Mouse (Mus musculus) forebrain, embryonic 13.5 days (tissue): ENCODE measurements around the gene Gcfc2. TPM values are rescaled to one million over a fixed set of nuclear protein-coding genes. Genes with fewer than 3 reads are reported as not detected.

Experiments
- ATAC-seq: fragments of 200-750 bp; cut with Nextera tagmentation; 2 replicates; pipeline ENCODE4 v1.8.0; 2017
- H3K27ac ChIP-seq: fragments of 300-500 bp; sonication (generic); 2 replicates; pipeline ENCODE4 v1.5.1; 2015; ENCODE audit warnings: inconsistent platforms, mild to moderate bottlenecking, moderate library complexity
- H3K27me3 ChIP-seq: fragments of 300-500 bp; sonication (generic); 2 replicates; pipeline ENCODE4 v1.6.1; 2015; ENCODE audit warnings: mild to moderate bottlenecking, inconsistent platforms
- H3K36me3 ChIP-seq: fragments of 300-500 bp; sonication (generic); 2 replicates; pipeline ENCODE4 v1.6.1; 2015; ENCODE audit warnings: mild to moderate bottlenecking, inconsistent platforms; ENCODE audit not compliant: poor library complexity, severe bottlenecking
- H3K4me1 ChIP-seq: fragments of 300-500 bp; sonication (generic); 2 replicates; pipeline ENCODE4 v1.6.1; 2015; ENCODE audit warnings: inconsistent platforms
- H3K4me2 ChIP-seq: fragments of 300-500 bp; sonication (generic); 2 replicates; pipeline ENCODE4 v1.6.1; 2015; ENCODE audit warnings: inconsistent platforms, mild to moderate bottlenecking, moderate library complexity
- H3K4me3 ChIP-seq: fragments of 300-500 bp; sonication (generic); 2 replicates; pipeline ENCODE4 v1.5.1; 2015; ENCODE audit warnings: mild to moderate bottlenecking, inconsistent platforms
- H3K9ac ChIP-seq: fragments of 300-500 bp; sonication (generic); 2 replicates; pipeline ENCODE4 v1.6.1; 2015; ENCODE audit warnings: mild to moderate bottlenecking, inconsistent platforms
- H3K9me3 ChIP-seq: fragments of 300-500 bp; sonication (generic); replicated peaks from 2 replicates; pipeline ENCODE4 v1.6.1; 2016; ENCODE audit warnings: inconsistent platforms
- WGBS: fragments of 180-500 bp; shearing (Covaris S2); methylation state at CpG from one replicate; pipeline ENCODE4 v1.1.7; 2015; 5-methylcytosine and 5-hydroxymethylcytosine counted together
- polyA plus RNA-seq: library from polyadenylated mRNA; unstranded; fragments of >200 nt; fragmentation: Nextera tagmentation; extraction: Ambion mirVana; gene quantifications from 2 replicates; pipeline ENCODE4 v1.2.1, GENCODE M21; 2015

The Gcfc2 gene
- polyA plus RNA-seq, 1 experiment from 2014 or later: 9.6 TPM

DNA sequence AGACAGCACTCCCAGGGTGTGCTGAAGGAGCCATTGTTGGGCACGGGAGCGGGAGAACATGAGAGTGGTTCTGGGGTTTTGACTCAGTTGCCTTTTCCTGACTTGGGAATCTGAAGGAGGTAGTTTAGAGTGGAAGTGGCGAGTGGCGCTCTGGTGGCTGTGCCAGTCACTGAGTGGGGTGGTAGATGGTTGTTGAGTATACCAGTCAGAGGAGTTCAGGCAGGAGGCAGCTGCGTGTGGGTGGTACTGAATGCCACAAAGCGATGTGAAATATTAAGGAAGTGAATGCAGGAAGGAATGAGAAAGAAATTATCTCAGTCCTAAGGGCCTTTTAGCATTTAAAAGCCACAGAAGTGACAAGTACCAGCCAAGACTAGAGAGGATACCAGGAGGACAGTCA lies 23.4 kb downstream of the Gcfc2 start:
- ATAC-seq: no peak

DNA sequence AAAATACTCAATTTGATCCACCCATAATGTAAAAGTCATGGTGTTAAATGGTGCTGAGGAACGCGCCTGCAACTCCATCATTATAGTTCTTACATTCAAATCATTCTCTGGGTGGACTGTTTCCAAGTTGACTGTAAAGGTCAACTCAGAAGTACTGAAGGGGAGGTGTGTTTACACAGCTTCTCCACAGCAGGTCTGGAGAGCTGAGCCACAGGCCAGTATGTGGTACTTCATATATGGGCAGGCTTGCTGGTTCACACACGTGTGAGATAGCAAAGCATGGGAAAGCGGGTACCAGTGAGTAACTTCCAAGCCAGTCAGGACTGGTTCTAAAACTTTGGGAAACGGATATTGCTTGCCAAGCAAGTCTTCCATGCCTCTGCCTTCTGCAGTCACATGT lies 31.7 kb downstream of the Gcfc2 start:
- Histone ChIP-seq H3K36me3 (peaks cover 91% of the 10 kb centered on the region), H3K4me3 (no peak overlapping the region), H3K27ac (no peak overlapping the region), H3K9me3 (peaks cover 5% of the 10 kb centered on the region; the same call in 1 of the 2 replicates), H3K4me2 (no peak overlapping the region), H3K9ac (no peak overlapping the region), H3K4me1 (no peaks in the 10 kb centered on the region), H3K27me3 (no peaks in the 10 kb centered on the region)
- WGBS: 94% methylated on average over 5 of the region's 5 CpGs
- no peak for ATAC-seq

More for the DNA sequence above, 23.4 kb downstream of the Gcfc2 start:
- no peaks in the 10 kb centered on the region for H3K4me1 ChIP-seq
- no peaks in the 10 kb centered on the region for H3K27me3 ChIP-seq
- peaks cover 94% of the 10 kb centered on the region for H3K36me3 ChIP-seq
- no peak overlapping the region for H3K4me2 ChIP-seq
- no peaks in the 10 kb centered on the region for H3K9me3 ChIP-seq
- H3K27ac ChIP-seq: no peak overlapping the region
- no peak overlapping the region for H3K9ac ChIP-seq
- 97% methylated on average over 6 of the region's 6 CpGs for WGBS
- no peak overlapping the region for H3K4me3 ChIP-seq

DNA sequence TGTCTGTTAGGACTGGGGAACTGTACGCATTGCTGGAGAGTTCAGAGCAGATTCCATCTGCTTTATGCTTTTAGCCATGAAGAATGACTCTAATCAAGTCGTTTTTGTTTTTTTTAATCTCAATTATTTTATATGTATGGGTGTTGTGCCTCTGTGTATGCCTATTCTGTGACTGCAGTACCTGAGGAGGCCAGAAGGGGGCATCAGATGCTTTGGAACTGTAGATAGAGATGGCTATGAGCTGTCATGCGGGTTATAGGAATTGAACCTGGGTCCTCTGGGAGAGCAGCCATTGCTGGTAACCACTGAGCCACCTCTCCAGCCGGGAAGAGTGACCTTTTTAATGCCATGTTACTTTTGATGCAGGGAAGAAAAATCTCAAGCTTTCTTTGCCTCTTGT lies 32.9 kb downstream of the Gcfc2 start:
- H3K9ac ChIP-seq: no peak overlapping the region
- no peak overlapping the region for H3K27ac ChIP-seq
- H3K4me3 ChIP-seq: no peak overlapping the region
- peaks cover 90% of the 10 kb centered on the region for H3K36me3 ChIP-seq
- ATAC-seq: no peak
- H3K27me3 ChIP-seq: no peaks in the 10 kb centered on the region
- H3K9me3 ChIP-seq: peaks cover 5% of the 10 kb centered on the region; the same call in 1 of the 2 replicates
- 94% methylated on average over 4 of the region's 4 CpGs for WGBS
- H3K4me2 ChIP-seq: no peak overlapping the region
- no peaks in the 10 kb centered on the region for H3K4me1 ChIP-seq

DNA sequence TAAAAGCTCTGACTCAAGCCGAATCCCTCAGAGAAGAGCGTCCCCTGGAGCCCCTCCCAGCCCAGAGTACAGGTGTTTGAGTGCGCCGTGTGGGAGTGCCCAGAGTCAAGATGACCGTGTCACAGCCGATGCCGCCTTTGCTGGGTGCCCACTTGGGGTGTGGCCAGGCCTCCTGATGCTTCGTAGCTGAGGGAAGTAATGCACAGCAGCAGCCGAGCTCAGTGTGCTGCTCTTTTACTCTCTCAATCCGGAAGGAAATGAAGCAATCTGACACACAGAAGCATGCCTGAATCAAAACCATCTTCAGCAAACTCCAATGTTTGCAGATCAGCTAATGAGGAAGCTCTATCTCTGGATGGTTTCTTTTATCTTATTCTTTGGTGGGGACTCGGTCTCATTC lies 34.5 kb downstream of the Gcfc2 start:
- no peak for ATAC-seq
- Histone ChIP-seq H3K27me3 (no peaks in the 10 kb centered on the region), H3K4me3 (no peak overlapping the region), H3K36me3 (peaks cover 89% of the 10 kb centered on the region), H3K4me2 (no peak overlapping the region), H3K9ac (no peak overlapping the region), H3K4me1 (no peaks in the 10 kb centered on the region), H3K27ac (no peak overlapping the region), H3K9me3 (peaks cover 5% of the 10 kb centered on the region; the same call in 1 of the 2 replicates)
- WGBS: 92% methylated on average over 11 of the region's 11 CpGs

DNA sequence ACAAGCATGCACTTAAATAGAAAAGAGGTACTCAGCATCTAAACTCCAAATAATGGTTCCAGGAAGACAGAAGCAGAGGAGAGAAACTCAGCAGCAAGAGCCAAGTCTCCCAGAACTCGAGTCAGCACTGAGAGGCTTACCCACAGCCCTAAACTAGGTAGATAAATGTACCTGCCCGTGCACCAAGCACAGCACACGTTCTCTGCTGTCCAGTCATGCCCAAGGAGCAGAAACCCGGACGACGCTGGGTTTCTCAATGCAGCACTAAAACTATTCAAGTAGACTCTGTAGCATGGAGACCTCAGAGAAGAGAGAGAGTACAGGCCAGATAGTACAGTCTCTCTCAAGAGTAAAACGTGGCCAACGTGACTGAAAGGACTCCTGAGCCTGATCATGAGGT lies 36.4 kb downstream of the Gcfc2 start:
- Histone ChIP-seq H3K4me2 (no peak overlapping the region), H3K4me1 (peaks cover 6% of the 10 kb centered on the region), H3K4me3 (no peak overlapping the region), H3K9me3 (peaks cover 5% of the 10 kb centered on the region; the same call in 1 of the 2 replicates), H3K27ac (no peak overlapping the region), H3K27me3 (no peaks in the 10 kb centered on the region), H3K9ac (no peak overlapping the region), H3K36me3 (peaks cover 87% of the 10 kb centered on the region)
- no peak for ATAC-seq
- WGBS: 93% methylated on average over 8 of the region's 8 CpGs

DNA sequence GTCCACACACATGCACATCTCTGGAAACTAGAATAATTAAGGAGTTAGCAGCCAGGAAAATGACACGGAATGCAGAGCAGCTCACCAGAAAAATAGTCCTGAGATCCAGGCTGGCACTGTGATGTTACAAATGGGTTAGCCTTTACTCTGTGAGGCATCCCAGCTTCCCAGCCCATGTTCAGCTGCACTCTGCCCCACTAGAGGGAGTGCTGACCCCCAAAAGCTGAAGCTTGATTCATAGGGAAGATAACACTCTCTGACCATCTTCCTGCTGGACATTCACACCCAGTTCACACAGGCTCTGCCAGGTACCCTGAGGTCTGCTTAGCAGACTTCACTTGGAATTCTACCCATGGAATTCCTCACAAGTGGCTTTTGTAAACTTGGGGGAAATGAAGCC lies 36.8 kb downstream of the Gcfc2 start:
- ATAC-seq: no peak
- no peak overlapping the region for H3K9ac ChIP-seq
- H3K9me3 ChIP-seq: peaks cover 5% of the 10 kb centered on the region; the same call in 1 of the 2 replicates
- H3K4me1 ChIP-seq: peaks cover 10% of the 10 kb centered on the region
- H3K4me2 ChIP-seq: no peak overlapping the region
- H3K27ac ChIP-seq: no peak overlapping the region
- peaks cover 82% of the 10 kb centered on the region for H3K36me3 ChIP-seq
- 80% methylated on average over 1 of the region's 1 CpGs for WGBS
- no peaks in the 10 kb centered on the region for H3K27me3 ChIP-seq
- no peak overlapping the region for H3K4me3 ChIP-seq

DNA sequence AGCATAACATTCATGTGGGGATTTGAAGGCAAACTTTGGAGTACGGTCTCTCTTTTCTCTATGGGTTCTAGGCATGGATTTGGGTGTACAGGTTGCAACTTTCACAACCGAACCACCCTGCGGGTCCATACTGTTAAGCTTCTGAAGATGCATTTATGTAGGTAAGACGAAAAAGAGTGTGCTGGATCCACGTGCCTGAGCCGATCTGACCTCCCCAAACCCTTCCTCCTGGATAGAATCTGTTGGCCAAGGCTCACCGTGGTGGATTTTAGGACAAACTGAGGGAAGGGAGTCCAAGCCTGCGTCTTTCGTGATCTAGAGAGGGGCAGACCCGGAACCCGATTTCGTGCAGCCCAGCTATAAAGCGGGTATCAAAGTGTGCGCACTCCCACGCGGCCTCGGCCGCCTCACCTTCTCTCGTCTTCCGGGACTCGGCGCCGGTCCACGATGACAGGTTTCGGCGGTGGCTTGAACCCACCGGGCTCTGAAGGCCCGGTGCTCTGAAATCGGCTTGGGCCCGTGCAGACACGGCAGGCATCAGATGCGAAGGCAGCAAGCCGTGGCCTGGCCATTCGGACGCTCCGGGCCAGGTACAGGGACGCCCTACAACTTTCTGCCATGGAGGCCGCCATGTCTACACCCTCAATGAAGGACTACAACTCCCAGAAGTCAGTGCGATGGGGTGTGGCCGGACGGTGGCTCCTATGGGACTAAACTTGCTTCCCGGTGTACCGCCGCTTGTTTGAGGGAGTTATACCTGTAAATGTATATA lies 42.0 kb downstream of the Gcfc2 start, which contains the start of gene Mrpl19:
Gene Mrpl19 (minus strand): TSS at position 663 of the 772 bp plus-strand sequence.
- H3K4me2 ChIP-seq: peak within 1 kb of the TSS; percentile 77
- no peaks in the 10 kb centered on the region for H3K27me3 ChIP-seq
- 0 out of 2 replicates have a peak within 1 kb of the TSS, but pooled peaks have one; percentile 14 for H3K27ac ChIP-seq
- H3K4me3 ChIP-seq: peak within 1 kb of the TSS; percentile 79
- peak; percentile 99 for ATAC-seq
- no peaks in the 10 kb centered on the region for H3K9me3 ChIP-seq
- WGBS: under 1% methylated on average over 44 of the region's 44 CpGs
- H3K36me3 ChIP-seq: peaks cover 32% of the 10 kb centered on the region
- H3K9ac ChIP-seq: peak within 1 kb of the TSS; percentile 77
- H3K4me1 ChIP-seq: peaks cover 10% of the 10 kb centered on the region

DNA sequence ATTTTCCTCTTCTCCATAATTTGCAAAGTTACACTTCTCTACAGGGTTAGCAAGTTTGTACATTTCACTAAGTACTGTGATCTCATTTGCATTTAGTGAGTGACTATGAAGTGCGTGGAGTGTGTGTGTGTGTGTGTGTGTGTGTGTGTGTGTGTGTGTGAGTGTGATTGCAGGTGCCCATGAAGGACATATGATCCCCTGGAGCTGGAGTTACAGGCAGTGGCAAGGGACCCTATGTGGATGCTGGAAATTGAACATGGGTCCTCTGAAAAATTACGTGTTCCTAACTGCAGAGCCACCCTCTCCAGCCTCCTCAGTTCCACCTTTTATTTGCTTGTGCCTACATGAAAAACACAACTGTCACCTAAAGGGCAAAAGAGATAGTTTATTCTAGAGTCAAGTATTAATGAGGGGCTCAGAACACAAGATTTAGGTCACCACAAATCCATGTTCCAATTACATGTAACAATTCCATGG lies 42.6 kb downstream of the Gcfc2 start:
- no peaks in the 10 kb centered on the region for H3K9me3 ChIP-seq
- no peak overlapping the region for H3K27ac ChIP-seq
- H3K9ac ChIP-seq: no peak overlapping the region; the same call in 1 of the 2 replicates
- peaks cover 26% of the 10 kb centered on the region for H3K36me3 ChIP-seq
- no peak for ATAC-seq
- 49% methylated on average over 2 of the region's 2 CpGs for WGBS
- peaks cover 10% of the 10 kb centered on the region for H3K4me1 ChIP-seq
- H3K27me3 ChIP-seq: no peaks in the 10 kb centered on the region
- H3K4me2 ChIP-seq: peak overlapping the region; percentile 77
- H3K4me3 ChIP-seq: peak overlapping the region; percentile 79

DNA sequence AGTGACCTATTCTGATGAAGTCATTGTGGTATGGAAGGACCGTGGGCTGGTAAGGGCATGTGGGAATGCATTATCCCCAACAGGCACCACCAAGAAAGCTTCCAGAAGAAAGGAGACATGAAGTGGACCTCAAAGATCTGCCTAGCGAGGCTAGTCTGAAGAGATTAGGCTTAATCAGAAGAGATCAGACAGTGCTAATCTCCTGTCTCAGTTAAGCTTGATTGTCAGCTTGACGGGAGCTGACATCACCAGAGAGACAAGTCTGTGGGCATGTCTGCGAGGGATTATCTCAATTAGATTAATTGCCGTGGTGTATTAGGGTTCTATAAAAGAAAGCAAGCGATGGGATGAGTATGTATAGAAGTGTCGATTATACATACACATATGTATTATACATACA lies 47.7 kb downstream of the Gcfc2 start:
- Histone ChIP-seq H3K4me1 (no peaks in the 10 kb centered on the region), H3K27ac (no peak overlapping the region), H3K9me3 (no peaks in the 10 kb centered on the region), H3K27me3 (no peaks in the 10 kb centered on the region), H3K9ac (no peak overlapping the region), H3K36me3 (no peaks in the 10 kb centered on the region), H3K4me3 (no peak overlapping the region), H3K4me2 (no peak overlapping the region)
- 45% methylated on average over 7 of the region's 7 CpGs for WGBS
- ATAC-seq: no peak

DNA sequence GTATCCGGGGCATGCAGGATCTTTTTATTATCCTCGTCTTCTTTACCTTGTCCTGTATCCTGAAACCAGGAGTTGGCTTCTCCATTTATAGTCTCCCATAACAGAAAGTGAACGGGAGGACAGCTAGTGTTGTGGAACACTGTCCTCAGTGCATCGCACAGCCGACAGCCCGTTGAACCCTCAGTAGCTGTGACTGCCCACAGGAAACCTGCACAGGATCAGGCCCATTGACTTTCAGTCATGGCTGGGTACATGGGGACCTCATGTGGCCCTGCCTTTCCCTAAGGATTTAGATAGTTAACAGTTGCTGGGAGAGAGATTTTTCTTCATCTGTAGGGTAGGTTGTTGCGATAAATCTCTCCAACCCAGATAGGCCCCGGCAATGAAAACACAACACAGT lies 49.1 kb downstream of the Gcfc2 start:
- WGBS: 92% methylated on average over 8 of the region's 8 CpGs
- no peaks in the 10 kb centered on the region for H3K4me1 ChIP-seq
- no peaks in the 10 kb centered on the region for H3K27me3 ChIP-seq
- H3K9me3 ChIP-seq: no peaks in the 10 kb centered on the region
- no peaks in the 10 kb centered on the region for H3K36me3 ChIP-seq
- ATAC-seq: no peak
- H3K4me3 ChIP-seq: no peak overlapping the region
- no peak overlapping the region for H3K4me2 ChIP-seq
- no peak overlapping the region for H3K9ac ChIP-seq
- no peak overlapping the region for H3K27ac ChIP-seq

DNA sequence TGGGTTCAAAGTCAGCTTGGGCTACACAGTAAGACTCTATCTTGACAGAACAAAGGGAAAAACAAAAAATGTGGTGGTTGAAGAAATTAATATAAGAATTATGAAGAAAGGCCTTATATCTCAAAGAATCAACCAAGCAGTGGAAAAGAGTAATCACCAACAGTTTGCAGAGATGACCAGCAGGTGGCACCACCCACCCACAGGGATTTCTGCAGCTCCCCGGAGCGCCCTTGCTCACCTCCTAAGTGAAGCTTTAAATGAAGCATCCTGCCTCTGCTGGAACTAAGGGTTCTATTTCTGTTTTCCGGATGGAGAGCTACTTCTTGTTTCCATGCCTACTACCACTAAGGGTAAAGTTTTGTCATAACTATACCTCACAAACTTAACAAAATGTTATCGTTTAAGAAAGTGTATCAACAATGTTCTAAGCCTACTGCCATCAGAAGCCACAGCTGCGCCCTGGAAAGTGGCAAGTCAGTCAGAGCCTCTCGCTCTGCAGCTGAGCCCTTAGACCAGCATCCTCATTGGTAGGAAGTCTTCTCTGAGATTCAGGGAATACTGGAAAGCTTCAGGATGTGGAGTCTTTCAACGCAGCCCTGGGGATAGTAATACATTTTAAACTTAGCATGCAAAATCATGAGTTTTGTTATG lies 52.6 kb downstream of the Gcfc2 start:
- ATAC-seq: peak; percentile 81

DNA sequence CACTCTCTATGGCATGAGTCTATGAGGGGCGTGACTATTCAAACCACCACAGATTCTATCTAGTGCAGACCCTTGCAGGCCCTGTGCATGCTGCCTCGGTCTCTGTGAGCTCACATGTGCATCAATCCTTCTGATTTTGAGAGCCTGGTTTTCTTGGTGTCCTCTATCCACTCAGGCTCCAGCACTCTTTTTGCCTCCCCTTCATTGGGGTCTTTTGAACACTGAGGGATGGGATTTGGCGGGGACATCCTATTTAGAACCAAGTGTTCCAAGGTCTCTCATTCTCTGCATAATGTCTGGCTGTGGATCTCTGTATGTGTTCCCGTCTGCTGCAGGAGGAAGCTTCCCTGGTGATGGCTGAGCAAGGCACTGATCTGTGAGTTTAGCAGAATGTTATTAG lies 55.8 kb downstream of the Gcfc2 start:
- no peak overlapping the region for H3K4me2 ChIP-seq
- H3K4me3 ChIP-seq: no peak overlapping the region
- no peaks in the 10 kb centered on the region for H3K36me3 ChIP-seq
- H3K27ac ChIP-seq: no peak overlapping the region
- H3K9ac ChIP-seq: no peak overlapping the region
- no peaks in the 10 kb centered on the region for H3K9me3 ChIP-seq
- no peaks in the 10 kb centered on the region for H3K4me1 ChIP-seq
- 85% methylated on average over 4 of the region's 4 CpGs for WGBS
- ATAC-seq: no peak
- no peaks in the 10 kb centered on the region for H3K27me3 ChIP-seq

More for the DNA sequence above, 52.6 kb downstream of the Gcfc2 start:
- 36% methylated on average over 7 of the region's 7 CpGs for WGBS
- no peaks in the 10 kb centered on the region for H3K27me3 ChIP-seq
- no peak overlapping the region for H3K27ac ChIP-seq
- H3K4me1 ChIP-seq: no peaks in the 10 kb centered on the region
- H3K36me3 ChIP-seq: no peaks in the 10 kb centered on the region
- H3K4me3 ChIP-seq: no peak overlapping the region
- H3K9me3 ChIP-seq: no peaks in the 10 kb centered on the region
- no peak overlapping the region for H3K4me2 ChIP-seq
- no peak overlapping the region for H3K9ac ChIP-seq
